Mouse (Mus musculus): ENCODE data around the gene Lrrc47. TPM values are rescaled to one million over a fixed set of nuclear protein-coding genes. Genes with fewer than 3 reads are reported as not detected.
A peak's percentile ranks its signal among the peaks of the same experiment; 100 is the strongest.

Lrrc47 gene
- polyA plus RNA-seq (2014; fragmentation: Nextera tagmentation; extraction: Ambion mirVana): 12.7 and 13.5 TPM in 2 replicates

GRCm38 (mm10) chr4:154011646-154012089 is at the start of gene Lrrc47:
Lrrc47 (plus strand) TSS chr4:154011731.
- no peaks in the 10 kb centered on the region for H3K27me3 ChIP-seq (ENCODE audit: control insufficient read depth, insufficient read depth, low read length)
- peak within 1 kb of the TSS; percentile 67 for H3K27ac ChIP-seq (replicated peaks; ENCODE audit: low read depth, low read length)
- peak within 1 kb of the TSS; percentile 99 for H3K4me2 ChIP-seq (ENCODE audit: low read length)
- H3K4me1 ChIP-seq (ENCODE audit: control insufficient read depth, insufficient read depth, low read length): peaks cover 17% of the 10 kb centered on the region
- under 1% methylated on average over 54 of the region's 59 CpGs for WGBS
- peaks cover 35% of the 10 kb centered on the region for H3K36me3 ChIP-seq (ENCODE audit: control insufficient read depth, insufficient read depth, low read length)
- no peaks in the 10 kb centered on the region for H3K9me3 ChIP-seq (ENCODE audit: control insufficient read depth, low read length)
- DNase-seq (peak; percentile 94), ATAC-seq (ENCODE audit: low FRiP score, low TSS enrichment) (peak; percentile 94)
- H3K4me3 ChIP-seq (replicated peaks; ENCODE audit: low read depth, low read length): peak within 1 kb of the TSS; percentile 99
- H3K9ac ChIP-seq (replicated peaks; ENCODE audit: low read length): peak within 1 kb of the TSS; percentile 89

- DNase-seq (no peak), ATAC-seq (ENCODE audit: low FRiP score, low TSS enrichment) (no peak)
- 84% methylated on average over 7 of the region's 7 CpGs for WGBS
- no peaks in the 10 kb centered on the region for H3K9me3 ChIP-seq (ENCODE audit: control insufficient read depth, low read length)
- H3K4me1 ChIP-seq (ENCODE audit: control insufficient read depth, insufficient read depth, low read length): peaks cover 9% of the 10 kb centered on the region
- H3K36me3 ChIP-seq (ENCODE audit: control insufficient read depth, insufficient read depth, low read length): peaks cover 69% of the 10 kb centered on the region
- no peak overlapping the region for H3K9ac ChIP-seq (replicated peaks; ENCODE audit: low read length)
- H3K4me3 ChIP-seq (replicated peaks; ENCODE audit: low read depth, low read length): no peak overlapping the region
- H3K27ac ChIP-seq (replicated peaks; ENCODE audit: low read depth, low read length): no peak overlapping the region
- H3K27me3 ChIP-seq (ENCODE audit: control insufficient read depth, insufficient read depth, low read length): no peaks in the 10 kb centered on the region
- no peak overlapping the region for H3K4me2 ChIP-seq (ENCODE audit: low read length)
These were observed 48.9 kb upstream of the Lrrc47 start for GRCm38 (mm10) chr4:153962631-153963030.

- ATAC-seq (ENCODE audit: low FRiP score, low TSS enrichment) (no peak), DNase-seq (no peak)
- Histone ChIP-seq H3K27me3 (ENCODE audit: control insufficient read depth, insufficient read depth, low read length) (no peaks in the 10 kb centered on the region), H3K4me1 (ENCODE audit: control insufficient read depth, insufficient read depth, low read length) (no peaks in the 10 kb centered on the region), H3K4me2 (ENCODE audit: low read length) (no peak overlapping the region), H3K9ac (replicated peaks; ENCODE audit: low read length) (no peak overlapping the region), H3K36me3 (ENCODE audit: control insufficient read depth, insufficient read depth, low read length) (peaks cover 77% of the 10 kb centered on the region), H3K27ac (replicated peaks; ENCODE audit: low read depth, low read length) (no peak overlapping the region), H3K9me3 (ENCODE audit: control insufficient read depth, low read length) (no peaks in the 10 kb centered on the region), H3K4me3 (replicated peaks; ENCODE audit: low read depth, low read length) (no peak overlapping the region)
- WGBS: 92% methylated on average over 5 of the region's 5 CpGs
These were observed 44.9 kb upstream of the Lrrc47 start for GRCm38 (mm10) chr4:153966651-153967050.

DNA sequence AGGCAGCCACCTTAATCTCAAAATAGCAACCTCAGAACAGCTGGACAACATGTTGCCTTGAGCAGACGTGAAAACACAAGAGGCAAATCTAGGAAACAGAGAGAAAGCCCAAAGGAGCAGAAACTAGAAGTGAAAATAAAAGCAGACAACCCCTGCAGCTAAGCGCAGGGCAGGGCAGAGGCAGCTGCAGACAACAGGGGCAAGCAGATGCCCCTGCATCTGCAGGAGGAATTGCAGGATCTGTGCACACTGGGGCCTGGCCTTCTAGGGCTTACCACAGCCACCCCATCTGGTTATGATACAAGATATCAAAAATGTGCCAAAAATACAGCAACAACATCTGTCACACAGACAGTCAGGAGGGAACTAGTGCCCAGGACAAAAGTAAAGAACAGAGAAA is 44.0 kb upstream of the Lrrc47 start:
- H3K4me3 ChIP-seq (replicated peaks; ENCODE audit: low read depth, low read length): no peak overlapping the region
- ATAC-seq (ENCODE audit: low FRiP score, low TSS enrichment) (no peak), DNase-seq (no peak)
- H3K27me3 ChIP-seq (ENCODE audit: control insufficient read depth, insufficient read depth, low read length): no peaks in the 10 kb centered on the region
- H3K36me3 ChIP-seq (ENCODE audit: control insufficient read depth, insufficient read depth, low read length): peaks cover 71% of the 10 kb centered on the region
- H3K4me2 ChIP-seq (ENCODE audit: low read length): no peak overlapping the region
- H3K27ac ChIP-seq (replicated peaks; ENCODE audit: low read depth, low read length): no peak overlapping the region
- H3K4me1 ChIP-seq (ENCODE audit: control insufficient read depth, insufficient read depth, low read length): no peaks in the 10 kb centered on the region
- no peak overlapping the region for H3K9ac ChIP-seq (replicated peaks; ENCODE audit: low read length)
- H3K9me3 ChIP-seq (ENCODE audit: control insufficient read depth, low read length): no peaks in the 10 kb centered on the region
- WGBS: 90% methylated on average over 2 of the region's 2 CpGs

- Histone ChIP-seq H3K4me2 (ENCODE audit: low read length) (no peak overlapping the region), H3K27ac (replicated peaks; ENCODE audit: low read depth, low read length) (no peak overlapping the region), H3K4me3 (replicated peaks; ENCODE audit: low read depth, low read length) (no peak overlapping the region), H3K9ac (replicated peaks; ENCODE audit: low read length) (no peak overlapping the region), H3K36me3 (ENCODE audit: control insufficient read depth, insufficient read depth, low read length) (peaks cover 66% of the 10 kb centered on the region), H3K9me3 (ENCODE audit: control insufficient read depth, low read length) (no peaks in the 10 kb centered on the region), H3K4me1 (ENCODE audit: control insufficient read depth, insufficient read depth, low read length) (no peaks in the 10 kb centered on the region), H3K27me3 (ENCODE audit: control insufficient read depth, insufficient read depth, low read length) (no peaks in the 10 kb centered on the region)
- WGBS: 93% methylated on average over 2 of the region's 2 CpGs
- DNase-seq: peak; percentile 13
- ATAC-seq (ENCODE audit: low FRiP score, low TSS enrichment): no peak
These were observed 43.5 kb upstream of the Lrrc47 start for GRCm38 (mm10) chr4:153968063-153968462.

DNA sequence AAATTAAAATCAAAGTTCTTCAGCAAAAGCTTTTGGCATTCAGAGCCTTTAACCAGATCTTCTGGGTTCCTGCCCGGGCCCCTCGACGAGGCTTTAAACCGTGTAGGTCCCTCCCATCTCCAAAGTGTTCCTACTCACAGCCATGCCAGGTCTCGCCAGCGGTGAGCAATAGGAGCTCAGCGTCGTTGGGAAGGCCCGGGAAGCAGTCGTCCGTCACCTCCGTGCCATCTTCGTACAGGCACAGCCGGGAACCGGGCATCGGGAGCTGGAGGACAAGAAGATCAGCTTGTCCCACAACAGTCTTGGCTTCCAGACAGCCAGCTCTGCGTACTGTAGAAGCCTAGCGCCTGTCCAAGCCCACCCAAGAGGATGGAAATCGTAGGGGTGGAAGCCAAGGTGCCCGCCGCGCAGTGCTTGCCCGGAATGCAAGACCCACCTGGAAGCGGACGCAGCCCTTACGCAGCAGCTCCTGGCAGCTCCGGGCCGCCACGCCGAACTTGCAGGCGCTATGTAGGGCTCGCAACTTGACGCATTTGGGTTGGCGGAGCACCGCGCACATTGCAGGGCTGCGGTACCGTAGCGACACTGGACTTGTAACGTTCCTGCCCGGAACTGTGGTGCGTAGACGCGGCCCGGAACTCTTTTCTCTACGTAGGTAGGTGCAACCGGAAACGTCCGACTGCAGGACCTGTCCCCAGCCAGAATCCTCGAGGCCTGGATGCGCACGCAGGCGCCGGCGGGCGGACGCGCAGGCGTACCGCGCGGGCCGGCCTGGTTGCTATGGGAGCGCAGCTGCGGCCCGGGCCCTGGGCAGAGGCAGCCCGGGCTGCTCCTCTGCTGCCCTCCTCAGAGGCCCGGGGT is 36.9 kb upstream of the Lrrc47 start, which contains the start of the genes Dffb and Cep104:
Gene Dffb, minus strand, starts transcription at position 696 of the 861 bp plus-strand sequence.
Gene Cep104, plus strand, starts transcription at position 764 of the 861 bp plus-strand sequence.
- DNase-seq (peak; percentile 98), ATAC-seq (ENCODE audit: low FRiP score, low TSS enrichment) (peak; percentile 98)
- Histone ChIP-seq H3K9ac (replicated peaks; ENCODE audit: low read length) (peak within 1 kb of the TSS; percentile 86), H3K9me3 (ENCODE audit: control insufficient read depth, low read length) (no peaks in the 10 kb centered on the region), H3K4me3 (replicated peaks; ENCODE audit: low read depth, low read length) (peak within 1 kb of the TSS; percentile 94), H3K4me1 (ENCODE audit: control insufficient read depth, insufficient read depth, low read length) (peaks cover 13% of the 10 kb centered on the region), H3K4me2 (ENCODE audit: low read length) (peak within 1 kb of the TSS; percentile 84), H3K36me3 (ENCODE audit: control insufficient read depth, insufficient read depth, low read length) (peaks cover 31% of the 10 kb centered on the region), H3K27me3 (ENCODE audit: control insufficient read depth, insufficient read depth, low read length) (no peaks in the 10 kb centered on the region), H3K27ac (replicated peaks; ENCODE audit: low read depth, low read length) (peak within 1 kb of the TSS; percentile 75)
- under 1% methylated on average over 66 of the region's 68 CpGs for WGBS

DNA sequence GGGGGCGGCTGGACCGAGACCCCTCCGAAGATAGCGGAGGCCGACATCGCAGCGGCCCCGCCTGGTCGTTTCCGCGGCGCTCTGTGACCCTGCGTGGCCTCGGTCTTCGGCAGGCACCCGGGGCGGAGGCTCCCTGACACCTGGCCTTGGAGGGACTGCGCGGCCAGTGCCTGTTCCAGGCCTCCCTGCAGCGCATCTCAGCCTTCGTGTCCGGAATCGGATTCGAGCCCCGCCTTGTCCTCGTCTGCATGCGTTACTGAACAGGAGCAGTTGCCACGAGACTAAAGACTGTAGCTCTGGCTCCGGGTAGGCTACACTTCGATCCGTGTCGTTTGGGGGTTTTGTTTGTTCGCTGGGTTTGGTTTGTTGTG is 36.3 kb upstream of the Lrrc47 start:
- WGBS: under 1% methylated on average over 33 of the region's 33 CpGs
- no peaks in the 10 kb centered on the region for H3K27me3 ChIP-seq (ENCODE audit: control insufficient read depth, insufficient read depth, low read length)
- peak overlapping the region; percentile 84 for H3K4me2 ChIP-seq (ENCODE audit: low read length)
- DNase-seq (no peak), ATAC-seq (ENCODE audit: low FRiP score, low TSS enrichment) (no peak; the same call in 1 of the 2 replicates)
- no peaks in the 10 kb centered on the region for H3K9me3 ChIP-seq (ENCODE audit: control insufficient read depth, low read length)
- H3K9ac ChIP-seq (replicated peaks; ENCODE audit: low read length): peak overlapping the region; percentile 86
- peak overlapping the region; percentile 94 for H3K4me3 ChIP-seq (replicated peaks; ENCODE audit: low read depth, low read length)
- H3K4me1 ChIP-seq (ENCODE audit: control insufficient read depth, insufficient read depth, low read length): peaks cover 13% of the 10 kb centered on the region
- H3K27ac ChIP-seq (replicated peaks; ENCODE audit: low read depth, low read length): peak overlapping the region; percentile 75
- H3K36me3 ChIP-seq (ENCODE audit: control insufficient read depth, insufficient read depth, low read length): peaks cover 31% of the 10 kb centered on the region

GRCm38 (mm10) chr4:153975768-153976167 is 35.8 kb upstream of the Lrrc47 start:
- Histone ChIP-seq H3K4me3 (replicated peaks; ENCODE audit: low read depth, low read length) (peak overlapping the region; percentile 94), H3K4me1 (ENCODE audit: control insufficient read depth, insufficient read depth, low read length) (peaks cover 13% of the 10 kb centered on the region), H3K27ac (replicated peaks; ENCODE audit: low read depth, low read length) (no peak overlapping the region), H3K4me2 (ENCODE audit: low read length) (peak overlapping the region; percentile 84), H3K9me3 (ENCODE audit: control insufficient read depth, low read length) (no peaks in the 10 kb centered on the region), H3K36me3 (ENCODE audit: control insufficient read depth, insufficient read depth, low read length) (peaks cover 31% of the 10 kb centered on the region), H3K27me3 (ENCODE audit: control insufficient read depth, insufficient read depth, low read length) (no peaks in the 10 kb centered on the region), H3K9ac (replicated peaks; ENCODE audit: low read length) (peak overlapping the region; percentile 86)
- WGBS: 38% methylated on average over 6 of the region's 6 CpGs
- no peak for ATAC-seq (ENCODE audit: low FRiP score, low TSS enrichment)
- no peak for DNase-seq

Data from midbrain, embryonic 14.5 days (tissue).